Mouse (Mus musculus) spleen, postnatal 36 days (tissue): ENCODE measurements at regions not wholly inside any gene's neighbourhood (a gene's known extent, or its start where the extent isn't known, plus 50 kb on each side); places are given as distances from the start of the nearest gene placed in this dataset.

Source experiments
- DNase-seq, 2 experiments: peaks; one replicate each; pipeline ENCODE4 v3.0.0; 2022; ENCODE audit warnings: low spot score in 2 of 2, mixed read lengths in 1 of 2

- DNase-seq = no peak
These were observed 55.3 kb upstream of the Spaca1 start for GRCm38 (mm10) chr4:34105251-34105650.

GRCm38 (mm10) chr4:34114323-34114722 lies 64.3 kb upstream of the Spaca1 start:
- DNase-seq = no peak

- no peak for DNase-seq
These were observed 67.1 kb upstream of the Spaca1 start for GRCm38 (mm10) chr4:34117086-34117485.

- no peak for DNase-seq
These were observed 73.0 kb upstream of the Spaca1 start for GRCm38 (mm10) chr4:34122959-34123520.

- no peak for DNase-seq
These were observed 78.2 kb upstream of the Spaca1 start for GRCm38 (mm10) chr4:34128224-34128623.

GRCm38 (mm10) chr4:34146133-34146867 lies 96.3 kb upstream of the Spaca1 start:
- DNase-seq = no peak

GRCm38 (mm10) chr4:34148956-34149739 lies 99.2 kb upstream of the Spaca1 start:
- DNase-seq = no peak

GRCm38 (mm10) chr4:34151605-34152347 lies 101.8 kb upstream of the Spaca1 start:
- DNase-seq = no peak

GRCm38 (mm10) chr4:34155501-34155900 lies 105.5 kb upstream of the Spaca1 start:
- no peak for DNase-seq

- no peak for DNase-seq
These were observed 108.0 kb upstream of the Spaca1 start for GRCm38 (mm10) chr4:34157818-34158511.

- DNase-seq = no peak
These were observed 121.4 kb upstream of the Spaca1 start for GRCm38 (mm10) chr4:34171265-34171862.

- no peak for DNase-seq
These were observed 122.0 kb upstream of the Spaca1 start for GRCm38 (mm10) chr4:34172000-34172399.

- no peak for DNase-seq
These were observed 127.4 kb upstream of the Spaca1 start for GRCm38 (mm10) chr4:34177421-34177820.

- no peak for DNase-seq
These were observed 136.5 kb upstream of the Spaca1 start for GRCm38 (mm10) chr4:34186522-34186921.

- DNase-seq = no peak
These were observed 153.3 kb upstream of the Spaca1 start for GRCm38 (mm10) chr4:34203193-34203848.

GRCm38 (mm10) chr4:34209179-34209896 lies 159.3 kb upstream of the Spaca1 start:
- DNase-seq = no peak

GRCm38 (mm10) chr4:34213731-34214130 lies 163.7 kb upstream of the Spaca1 start:
- no peak for DNase-seq

GRCm38 (mm10) chr4:34214346-34214745 lies 164.4 kb upstream of the Spaca1 start:
- no peak for DNase-seq

- DNase-seq = no peak
These were observed 171.9 kb upstream of the Spaca1 start for GRCm38 (mm10) chr4:34221915-34222314.
